Mouse (Mus musculus): ENCODE results near the gene Tmem258. TPM values are rescaled to one million over a fixed set of nuclear protein-coding genes. Genes with fewer than 3 reads are reported as not detected.

Gene Tmem258
- 107 and 109 TPM in 2 replicates for polyA plus RNA-seq (2012; rRNA removed)

GRCm38 (mm10) chr19:10203848-10204615 is at the start of gene Tmem258, which contains the start of gene Fen1:
Gene Tmem258, plus strand, starts transcription at chr19:10204014.
Gene Fen1, minus strand, starts transcription at chr19:10204169.

GRCm38 (mm10) chr19:10182670-10183298 is 21.0 kb upstream of the Tmem258 start, which contains the start of gene Fads1:
Gene Fads1, plus strand, starts transcription at chr19:10182888.

GRCm38 (mm10) chr19:10240654-10241305 is 37.0 kb downstream of the Tmem258 start, which contains the start of gene Myrf:
Gene Myrf, minus strand, starts transcription at chr19:10240748.

Other genes starting within 250 kb of the Tmem258 start
- gene Fth1, start 223.4 kb upstream of the Tmem258 start, polyA plus RNA-seq (2012; rRNA removed): 7,781 and 8,169 TPM in 2 replicates
- 0.56 and 0.65 TPM in 2 replicates for gene Best1, start 202.4 kb upstream of the Tmem258 start, polyA plus RNA-seq (2012; rRNA removed)
- gene Rab3il1, start 202.3 kb upstream of the Tmem258 start, polyA plus RNA-seq (2012; rRNA removed): 8.3 and 9.7 TPM in 2 replicates
- gene Fads3, start 162.4 kb upstream of the Tmem258 start, polyA plus RNA-seq (2012; rRNA removed): 48.1 and 52.0 TPM in 2 replicates
- gene Fads2, start 102.3 kb upstream of the Tmem258 start, polyA plus RNA-seq (2012; rRNA removed): 153 and 205 TPM in 2 replicates
- 16.3 and 17.7 TPM in 2 replicates for gene Fads1, start 21.1 kb upstream of the Tmem258 start, polyA plus RNA-seq (2012; rRNA removed)
- 10.8 and 11.0 TPM in 2 replicates for gene Fen1, start 155 bp downstream of the Tmem258 start, polyA plus RNA-seq (2012; rRNA removed)
- gene Myrf, start 36.7 kb downstream of the Tmem258 start, polyA plus RNA-seq (2012; rRNA removed): 2.3 TPM in 2 replicates
- 24.6 and 25.1 TPM in 2 replicates for gene Dagla, start 100.9 kb downstream of the Tmem258 start, polyA plus RNA-seq (2012; rRNA removed)
- 25.4 and 29.9 TPM in 2 replicates for gene Syt7, start 185.1 kb downstream of the Tmem258 start, polyA plus RNA-seq (2012; rRNA removed)

All from colon, adult 2 months (tissue).